Mouse (Mus musculus) limb, embryonic 14.5 days (tissue): Measurements from ENCODE around the gene Pigk. TPM values are rescaled to one million over a fixed set of nuclear protein-coding genes. Genes with fewer than 3 reads are reported as not detected.

Source experiments
- ATAC-seq: fragments of 200-750 bp; cut with Nextera tagmentation; 2 replicates; pipeline ENCODE4 v1.8.0; 2017; ENCODE audit warnings: low read depth, moderate number of reproducible peaks, moderate TSS enrichment; ENCODE audit not compliant: low FRiP score
- DNase-seq: peaks from one replicate; pipeline ENCODE4 v3.0.0-alpha.2; 2015; ENCODE audit warnings: low spot score
- H3K27ac ChIP-seq: fragments of 300-500 bp; sonication (generic); replicated peaks from 2 replicates; pipeline ENCODE4 v1.5.1; 2014; ENCODE audit warnings: low read depth, mild to moderate bottlenecking, low read length, moderate library complexity, mixed read lengths
- H3K27me3 ChIP-seq: fragments of 300-500 bp; sonication (generic); 2 replicates; pipeline ENCODE4 v1.6.1; 2014; ENCODE audit warnings: low read length, mixed read lengths; ENCODE audit not compliant: control insufficient read depth, insufficient read depth
- H3K36me3 ChIP-seq: fragments of 300-500 bp; sonication (generic); 2 replicates; pipeline ENCODE4 v1.6.1; 2014; ENCODE audit warnings: mild to moderate bottlenecking, low read length, moderate library complexity, mixed read lengths; ENCODE audit not compliant: control insufficient read depth, insufficient read depth
- H3K4me1 ChIP-seq: fragments of 300-500 bp; sonication (generic); 2 replicates; pipeline ENCODE4 v1.6.1; 2014; ENCODE audit warnings: antibody characterized with exemption, low read length, mixed read lengths; ENCODE audit not compliant: control insufficient read depth, insufficient read depth
- H3K4me2 ChIP-seq: fragments of 300-500 bp; sonication (generic); replicated peaks from 2 replicates; pipeline ENCODE4 v1.6.1; 2014; ENCODE audit warnings: low read depth, mild to moderate bottlenecking, low read length, moderate library complexity; ENCODE audit not compliant: severe bottlenecking
- H3K4me3 ChIP-seq: fragments of 300-500 bp; sonication (generic); replicated peaks from 2 replicates; pipeline ENCODE4 v1.5.1; 2014; ENCODE audit warnings: low read length
- H3K9ac ChIP-seq: fragments of 300-500 bp; sonication (generic); 2 replicates; pipeline ENCODE4 v1.6.1; 2014; ENCODE audit warnings: mild to moderate bottlenecking, low read depth, low read length, moderate library complexity; ENCODE audit not compliant: severe bottlenecking
- H3K9me3 ChIP-seq: fragments of 300-500 bp; sonication (generic); 2 replicates; pipeline ENCODE4 v1.6.1; 2016; ENCODE audit warnings: low read length; ENCODE audit not compliant: control insufficient read depth
- POLR2A ChIP-seq: fragments of 200-500 bp; IDR thresholded peaks from 2 replicates; pipeline ENCODE4 v1.8.0; 2012; ENCODE audit warnings: inconsistent platforms, mild to moderate bottlenecking, moderate library complexity, borderline replicate concordance; ENCODE audit not compliant: insufficient read depth, insufficient read length; ENCODE audit errors: extremely low read depth
- WGBS: fragments of 180-500 bp; shearing (Covaris S2); extraction: QIAGEN DNeasy Blood & Tissue Kit; methylation state at CpG from one replicate; pipeline ENCODE4 v1.1.7; 2014; 5-methylcytosine and 5-hydroxymethylcytosine counted together
- polyA plus RNA-seq, 2 experiments: library from polyadenylated mRNA; depleted of rRNA in 1 of 2; stranded (reverse) in 1 of 2; unstranded in 1 of 2; fragments of >200 nt; fragmentation: Nextera tagmentation in 1 of 2; extraction: Ambion mirVana in 1 of 2; gene quantifications; 2 replicates each; pipeline versions ENCODE4 v1.2.1 to v1.2.3; 2012 to 2014

Gene Pigk
- polyA plus RNA-seq, 2 experiments: 20.4 to 53.1 TPM

- ATAC-seq (no peak), DNase-seq (no peak)
- Histone ChIP-seq H3K4me1 (no peaks in the 10 kb centered on the region), H3K9ac (no peak overlapping the region), H3K27me3 (no peaks in the 10 kb centered on the region), H3K9me3 (no peaks in the 10 kb centered on the region), H3K4me3 (no peak overlapping the region), H3K4me2 (no peak overlapping the region), H3K36me3 (no peaks in the 10 kb centered on the region), H3K27ac (no peak overlapping the region)
- TF ChIP-seq POLR2A: no peak
- WGBS: 98% methylated on average over 3 of the region's 3 CpGs
Observed at GRCm38 (mm10) chr3:152913625-152914024, 199.7 kb downstream of the Pigk start.

- 90% methylated on average over 6 of the region's 6 CpGs for WGBS
Observed at GRCm38 (mm10) chr3:152914376-152914775, 200.5 kb downstream of the Pigk start.

GRCm38 (mm10) chr3:152917579-152917978, 203.7 kb downstream of the Pigk start:
- no peak overlapping the region for H3K4me2 ChIP-seq
- DNase-seq (no peak), ATAC-seq (no peak)
- no peaks in the 10 kb centered on the region for H3K4me1 ChIP-seq
- no peak for TF ChIP-seq POLR2A
- 68% methylated on average over 8 of the region's 8 CpGs for WGBS
- no peak overlapping the region for H3K27ac ChIP-seq
- no peaks in the 10 kb centered on the region for H3K27me3 ChIP-seq
- no peaks in the 10 kb centered on the region for H3K9me3 ChIP-seq
- H3K4me3 ChIP-seq: no peak overlapping the region
- no peak overlapping the region for H3K9ac ChIP-seq
- no peaks in the 10 kb centered on the region for H3K36me3 ChIP-seq

More at GRCm38 (mm10) chr3:152914376-152914775, 200.5 kb downstream of the Pigk start:
- no peak overlapping the region for H3K4me2 ChIP-seq
- no peak overlapping the region for H3K27ac ChIP-seq
- H3K9me3 ChIP-seq: no peaks in the 10 kb centered on the region
- no peak for TF ChIP-seq POLR2A
- no peak for ATAC-seq
- no peaks in the 10 kb centered on the region for H3K4me1 ChIP-seq
- no peaks in the 10 kb centered on the region for H3K36me3 ChIP-seq
- no peak for DNase-seq
- H3K9ac ChIP-seq: no peak overlapping the region
- no peaks in the 10 kb centered on the region for H3K27me3 ChIP-seq
- H3K4me3 ChIP-seq: no peak overlapping the region

- no peaks in the 10 kb centered on the region for H3K9me3 ChIP-seq
- H3K9ac ChIP-seq: no peak overlapping the region
- no peaks in the 10 kb centered on the region for H3K4me1 ChIP-seq
- DNase-seq: no peak
- H3K4me2 ChIP-seq: no peak overlapping the region
- H3K4me3 ChIP-seq: no peak overlapping the region
- 59% methylated on average over 10 of the region's 10 CpGs for WGBS
- ATAC-seq: no peak
- no peaks in the 10 kb centered on the region for H3K36me3 ChIP-seq
- no peaks in the 10 kb centered on the region for H3K27me3 ChIP-seq
- H3K27ac ChIP-seq: no peak overlapping the region
- TF ChIP-seq POLR2A: no peak
Observed at GRCm38 (mm10) chr3:152919101-152919500, 205.2 kb downstream of the Pigk start.

- 47% methylated on average over 3 of the region's 3 CpGs for WGBS
- Histone ChIP-seq H3K36me3 (no peaks in the 10 kb centered on the region), H3K27me3 (no peaks in the 10 kb centered on the region), H3K9ac (no peak overlapping the region), H3K27ac (no peak overlapping the region), H3K4me3 (no peak overlapping the region), H3K9me3 (no peaks in the 10 kb centered on the region), H3K4me2 (no peak overlapping the region), H3K4me1 (no peaks in the 10 kb centered on the region)
- no peak for TF ChIP-seq POLR2A
- DNase-seq: no peak
- no peak for ATAC-seq
Observed at GRCm38 (mm10) chr3:152920365-152920764, 206.5 kb downstream of the Pigk start.

GRCm38 (mm10) chr3:152923530-152923929, 209.6 kb downstream of the Pigk start:
- ATAC-seq (no peak), DNase-seq (no peak)
- H3K4me1 ChIP-seq: no peaks in the 10 kb centered on the region
- H3K27ac ChIP-seq: no peak overlapping the region
- no peaks in the 10 kb centered on the region for H3K36me3 ChIP-seq
- TF ChIP-seq POLR2A: no peak
- H3K9ac ChIP-seq: no peak overlapping the region
- H3K4me3 ChIP-seq: no peak overlapping the region
- no peaks in the 10 kb centered on the region for H3K27me3 ChIP-seq
- 68% methylated on average over 15 of the region's 15 CpGs for WGBS
- no peak overlapping the region for H3K4me2 ChIP-seq
- H3K9me3 ChIP-seq: no peaks in the 10 kb centered on the region
